In genomic region chr11:11871197-11871813, GRCm38 (mm10) we compare ENCODE assay signal across 12 mouse cellular contexts. TPM values are rescaled to one million over a fixed set of nuclear protein-coding genes. Genes with fewer than 3 reads are reported as not detected.
DNase-seq lines count a peak whose midpoint lies in the region; ATAC-seq and TF ChIP-seq lines count a peak whose summit lies in the region.
"Had no signal": no experiment of that assay in that cellular context is flagged by ENCODE, and none has a peak within 500 bp of the region (broad histone marks: within the 10 kb centered on the region; RNA-seq: fewer than 3 reads in every experiment).

No protein-coding gene starts in this region.

- peaks cover 58% of the 10 kb centered on the region for H3K27me3 ChIP-seq in forebrain, embryonic 10.5 days (ENCODE audit: poor library complexity, severe bottlenecking)
- H3K27me3 ChIP-seq in forebrain, postnatal 0 days (ENCODE audit: insufficient read depth, low read length), result no peaks in the 10 kb centered on the region
- H3K27me3 ChIP-seq in lung, embryonic 15.5 days, result no peaks in the 10 kb centered on the region
- no peaks in the 10 kb centered on the region for H3K27me3 ChIP-seq in heart, embryonic 15.5 days
- no peaks in the 10 kb centered on the region for H3K27me3 ChIP-seq in stomach, embryonic 14.5 days (ENCODE audit: control insufficient read depth, insufficient read depth, low read length)
- H3K27me3 ChIP-seq: midbrain, embryonic 15.5 days had no signal

- no peak overlapping the region for H3K4me2 ChIP-seq in forebrain, postnatal 0 days (ENCODE audit: low read depth)
- no peak overlapping the region for H3K4me2 ChIP-seq in lung, embryonic 15.5 days
- no peak overlapping the region for H3K4me2 ChIP-seq in heart, embryonic 15.5 days
- H3K4me2 ChIP-seq in stomach, embryonic 14.5 days (replicated peaks; ENCODE audit: low read depth, low read length), result no peak overlapping the region
- H3K4me2 ChIP-seq: midbrain, embryonic 15.5 days had no signal

- H3K9me3 ChIP-seq in forebrain, embryonic 10.5 days, result no peaks in the 10 kb centered on the region
- H3K9me3 ChIP-seq in forebrain, postnatal 0 days (ENCODE audit: low read length), result no peaks in the 10 kb centered on the region
- no peaks in the 10 kb centered on the region for H3K9me3 ChIP-seq in lung, embryonic 15.5 days
- H3K9me3 ChIP-seq in heart, embryonic 15.5 days (replicated peaks), result no peaks in the 10 kb centered on the region
- no peaks in the 10 kb centered on the region for H3K9me3 ChIP-seq in stomach, embryonic 14.5 days (ENCODE audit: control insufficient read depth, low read depth, low read length)
- H3K9me3 ChIP-seq: midbrain, embryonic 15.5 days had no signal

- H3K27ac ChIP-seq in forebrain, embryonic 10.5 days, result peak overlapping the region; percentile 27
- no peak overlapping the region for H3K27ac ChIP-seq in forebrain, postnatal 0 days (ENCODE audit: low read depth, low read length)
- peak overlapping the region; percentile 91 for H3K27ac ChIP-seq in lung, embryonic 15.5 days
- peak overlapping the region; percentile 85 for H3K27ac ChIP-seq in heart, embryonic 15.5 days
- peak overlapping the region; percentile 92 for H3K27ac ChIP-seq in stomach, embryonic 14.5 days (ENCODE audit: low read length)
- H3K27ac ChIP-seq: heart, adult 2 months; midbrain, embryonic 15.5 days had no signal

- no peaks in the 10 kb centered on the region for H3K36me3 ChIP-seq in forebrain, embryonic 10.5 days (replicated peaks)
- H3K36me3 ChIP-seq in forebrain, postnatal 0 days (ENCODE audit: insufficient read depth), result no peaks in the 10 kb centered on the region
- no peaks in the 10 kb centered on the region for H3K36me3 ChIP-seq in lung, embryonic 15.5 days
- no peaks in the 10 kb centered on the region for H3K36me3 ChIP-seq in heart, embryonic 15.5 days
- H3K36me3 ChIP-seq in stomach, embryonic 14.5 days (ENCODE audit: control insufficient read depth, insufficient read depth, low read length), result no peaks in the 10 kb centered on the region
- H3K36me3 ChIP-seq: midbrain, embryonic 15.5 days had no signal

- H3K9ac ChIP-seq in forebrain, postnatal 0 days, result no peak overlapping the region
- no peak overlapping the region for H3K9ac ChIP-seq in lung, embryonic 15.5 days
- H3K9ac ChIP-seq in heart, embryonic 15.5 days, result no peak overlapping the region
- H3K9ac ChIP-seq in stomach, embryonic 14.5 days (replicated peaks; ENCODE audit: low read depth, low read length), result no peak overlapping the region
- H3K9ac ChIP-seq: midbrain, embryonic 15.5 days had no signal

- WGBS in forebrain, embryonic 10.5 days, result 27% methylated on average over 5 of the region's 5 CpGs
- WGBS in forebrain, postnatal 0 days, result 53% methylated on average over 5 of the region's 5 CpGs
- WGBS in lung, embryonic 15.5 days, result 28% methylated on average over 5 of the region's 5 CpGs
- 40% methylated on average over 5 of the region's 5 CpGs for WGBS in heart, embryonic 15.5 days
- 19% methylated on average over 5 of the region's 5 CpGs for WGBS in stomach, embryonic 14.5 days

- no peak for TF ChIP-seq CTCF in forebrain, postnatal 0 days (IDR thresholded peaks at IDR 0.05; ENCODE audit: low read depth)

- H3K4me1 ChIP-seq in forebrain, embryonic 10.5 days, result peaks cover 60% of the 10 kb centered on the region
- 0 out of 2 replicates have a peak, but pooled peaks cover 5% of the 10 kb centered on the region for H3K4me1 ChIP-seq in forebrain, postnatal 0 days (ENCODE audit: insufficient read depth)
- H3K4me1 ChIP-seq in lung, embryonic 15.5 days, result peaks cover 42% of the 10 kb centered on the region
- H3K4me1 ChIP-seq in heart, embryonic 15.5 days (replicated peaks), result peaks cover 57% of the 10 kb centered on the region
- H3K4me1 ChIP-seq in stomach, embryonic 14.5 days (ENCODE audit: control insufficient read depth, insufficient read depth, low read length), result peaks cover 37% of the 10 kb centered on the region; the same call in 1 of the 2 replicates

- no peak for ATAC-seq in forebrain, postnatal 0 days
- ATAC-seq in lung, embryonic 15.5 days (ENCODE audit: borderline replicate concordance, extremely low read depth, low FRiP score, low TSS enrichment), result no peak
- ATAC-seq in heart, embryonic 15.5 days (replicated peaks; ENCODE audit: insufficient number of reproducible peaks, insufficient read depth, low FRiP score, low read depth), result no peak
- no peak for ATAC-seq in stomach, embryonic 14.5 days (ENCODE audit: insufficient number of reproducible peaks, insufficient read depth, low FRiP score, low read depth)
- ATAC-seq: forebrain, embryonic 14.5 days; midbrain, embryonic 15.5 days had no signal

- DNase-seq in forebrain, embryonic 10.5 days (ENCODE audit: extremely low spot score, low spot score), result no peak
- DNase-seq in forebrain, postnatal 0 days, result no peak
- no peak for DNase-seq in lung, postnatal 25 days (ENCODE audit: low spot score)
- no peak for DNase-seq in thymus, adult 18-20 months
- DNase-seq in cerebellum, postnatal 25 days, result no peak
- DNase-seq: adrenal gland, postnatal 25 days had no signal

- H3K4me3 ChIP-seq in forebrain, embryonic 10.5 days, result no peak overlapping the region
- no peak overlapping the region for H3K4me3 ChIP-seq in forebrain, postnatal 0 days (ENCODE audit: low read depth, low read length)
- no peak overlapping the region for H3K4me3 ChIP-seq in lung, embryonic 15.5 days
- H3K4me3 ChIP-seq in heart, embryonic 15.5 days, result no peak overlapping the region
- no peak overlapping the region for H3K4me3 ChIP-seq in stomach, embryonic 14.5 days (ENCODE audit: low read depth, low read length)
- H3K4me3 ChIP-seq: heart, adult 2 months; midbrain, embryonic 15.5 days had no signal

RNA-seq across cellular contexts. Expression of gene Ddc, which starts 26.6 kb away (rescaled TPM):
- 5.1 and 6.0 TPM in 2 replicates for polyA plus RNA-seq in forebrain, embryonic 10.5 days (2016; fragmentation: Nextera tagmentation; extraction: Ambion mirVana)
- 7.2 and 13.6 TPM in 2 replicates for total RNA-seq in forebrain, postnatal 0 days (2014; rRNA removed)
- polyA plus RNA-seq in forebrain, postnatal 0 days (2015; fragmentation: Nextera tagmentation; extraction: Ambion mirVana), result 5.6 and 8.6 TPM in 2 replicates
- 15.4 and 16.4 TPM in 2 replicates for polyA plus RNA-seq in lung, embryonic 15.5 days (2015; fragmentation: Nextera tagmentation; extraction: Ambion mirVana)
- polyA plus RNA-seq in heart, embryonic 15.5 days (2015; fragmentation: Nextera tagmentation; extraction: Ambion mirVana), result 92.1 and 115 TPM in 2 replicates
- 36.7 and 47.2 TPM in 2 replicates for polyA plus RNA-seq in stomach, embryonic 14.5 days (2014; fragmentation: Nextera tagmentation; extraction: Ambion mirVana)
